Mouse (Mus musculus): Measurements from ENCODE around the gene Uhrf1.

- TF ChIP-seq CTCF (IDR thresholded peaks at IDR 0.05; ENCODE audit: low read depth, low read length) (no peak), POLR2A (IDR thresholded peaks at IDR 0.05; ENCODE audit: borderline replicate concordance, low read depth, low read length) (no peak)
Measured at GRCm38 (mm10) chr17:56285995-56286394, 17.1 kb upstream of the Uhrf1 start.
